Mouse (Mus musculus) G1E (cell line): ENCODE results near the gene Fam3c. TPM values are rescaled to one million over a fixed set of nuclear protein-coding genes. Genes with fewer than 3 reads are reported as not detected.

Experiments
- ATAC-seq: 2 replicates; pipeline ENCODE4 v1.8.0; 2016; ENCODE audit warnings: mild to moderate bottlenecking; ENCODE audit not compliant: insufficient number of reproducible peaks, poor library complexity, low FRiP score, severe bottlenecking; ENCODE audit errors: extremely low read depth
- DNase-seq: peaks from one replicate; pipeline ENCODE4 v3.0.0; 2012; ENCODE audit warnings: low spot score
- H3K27me3 ChIP-seq: 2 replicates; pipeline ENCODE4 v1.6.1; 2012; ENCODE audit warnings: mild to moderate bottlenecking, low read length, inconsistent platforms; ENCODE audit not compliant: insufficient read depth
- H3K36me3 ChIP-seq: replicated peaks from 2 replicates; pipeline ENCODE3; 2012; ENCODE audit warnings: mild to moderate bottlenecking, inconsistent platforms
- H3K4me1 ChIP-seq: 2 replicates; pipeline ENCODE4 v1.6.1; 2012; ENCODE audit warnings: low read depth, low read length, inconsistent platforms, mixed read lengths; ENCODE audit not compliant: insufficient read depth
- H3K4me3 ChIP-seq: 2 replicates; pipeline ENCODE4 v1.5.1; 2012; ENCODE audit warnings: low read depth, mild to moderate bottlenecking, inconsistent platforms, low read length, moderate library complexity, mixed read lengths
- H3K9me3 ChIP-seq: replicated peaks from 2 replicates; pipeline ENCODE4 v1.6.1; 2012; ENCODE audit warnings: inconsistent platforms
- CTCF ChIP-seq: IDR thresholded peaks from 2 replicates; pipeline ENCODE4 v1.5.1; 2012; ENCODE audit warnings: low read depth, low read length, inconsistent platforms, mixed read lengths
- GATA1 ChIP-seq: IDR thresholded peaks from 2 replicates; pipeline ENCODE4 v1.6.1; 2012; ENCODE audit warnings: borderline replicate concordance, low read length, inconsistent platforms, mixed read lengths
- GATA2 ChIP-seq: IDR thresholded peaks from 2 replicates; pipeline ENCODE4 v1.6.1; 2012; ENCODE audit warnings: low read depth, low read length, inconsistent platforms, borderline replicate concordance
- POLR2AphosphoS5 ChIP-seq: IDR thresholded peaks from 2 replicates; pipeline ENCODE4 v1.6.1; 2012; ENCODE audit warnings: low read depth, low read length, inconsistent platforms; ENCODE audit not compliant: insufficient replicate concordance
- TAL1 ChIP-seq: conservative IDR thresholded peaks from 2 replicates; pipeline ENCODE4 v1.6.1; 2012; ENCODE audit warnings: low read depth, low read length, inconsistent platforms, mixed read lengths
- polyA plus RNA-seq: library from polyadenylated mRNA; stranded (reverse); fragments of >175 nt; gene quantifications from 2 replicates; pipeline ENCODE4 v1.2.3, GENCODE M21; 2012
- total RNA-seq, 2 experiments: library from RNA; stranded (forward) in 1 of 2; stranded (reverse) in 1 of 2; fragments of 200-1000 nt in 1 of 2; fragments of >200 nt in 1 of 2; fragmentation: Nextera tagmentation in 1 of 2; gene quantifications; 2 replicates each; pipeline ENCODE4 v1.2.3; 2014 to 2017

Fam3c gene
- total RNA-seq (2014; fragmentation: Nextera tagmentation) (8.5 and 10.6 TPM in 2 replicates), total RNA-seq (2017) (11.3 and 20.6 TPM in 2 replicates), polyA plus RNA-seq (3.3 and 3.6 TPM in 2 replicates)

GRCm38 (mm10) chr6:22356086-22356507, at the start of gene Fam3c:
Fam3c (minus strand) TSS chr6:22356243.
- DNase-seq (peak; percentile 79), ATAC-seq (peak; percentile 78)
- H3K36me3 ChIP-seq: peaks cover 2% of the 10 kb centered on the region
- H3K4me1 ChIP-seq: peaks cover 15% of the 10 kb centered on the region
- peak; percentile 55 for TF ChIP-seq CTCF
- no peak for TF ChIP-seq GATA1
- peaks cover 2% of the 10 kb centered on the region for H3K27me3 ChIP-seq
- peaks cover 9% of the 10 kb centered on the region for H3K9me3 ChIP-seq
- peak within 1 kb of the TSS; percentile 80 for H3K4me3 ChIP-seq

- H3K36me3 ChIP-seq: no peaks in the 10 kb centered on the region
- no peak for TF ChIP-seq TAL1
- TF ChIP-seq GATA2: no peak
- TF ChIP-seq GATA1: no peak
- no peak for TF ChIP-seq POLR2AphosphoS5
- no peak overlapping the region for H3K4me3 ChIP-seq
- no peaks in the 10 kb centered on the region for H3K9me3 ChIP-seq
- no peaks in the 10 kb centered on the region for H3K27me3 ChIP-seq
- peaks cover 44% of the 10 kb centered on the region for H3K4me1 ChIP-seq
- no peak for DNase-seq
- ATAC-seq: no peak
These were observed 49.0 kb upstream of the Fam3c start for GRCm38 (mm10) chr6:22405021-22405420.

DNA sequence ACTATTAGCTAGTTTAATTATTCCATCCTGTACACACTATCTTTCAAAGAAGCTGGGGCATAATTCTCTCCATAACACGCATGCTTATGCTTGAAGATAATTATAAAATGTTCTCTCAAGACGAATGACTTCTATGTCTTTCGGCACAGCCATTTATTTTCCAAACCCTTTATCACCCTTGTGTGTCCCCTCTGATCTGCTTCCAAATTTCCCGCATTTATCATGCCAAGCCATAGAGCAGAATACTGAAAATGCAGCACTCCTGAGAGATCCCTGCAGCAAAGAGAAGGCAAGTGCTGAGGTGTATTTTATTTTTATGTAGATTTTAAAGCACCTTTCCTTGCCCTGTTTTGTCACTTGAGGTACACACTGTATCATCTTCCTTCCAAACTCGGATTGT, 47.7 kb upstream of the Fam3c start:
- Histone ChIP-seq H3K4me3 (no peak overlapping the region), H3K9me3 (no peaks in the 10 kb centered on the region), H3K27me3 (no peaks in the 10 kb centered on the region), H3K36me3 (no peaks in the 10 kb centered on the region), H3K4me1 (peaks cover 36% of the 10 kb centered on the region)
- no peak for ATAC-seq
- TF ChIP-seq CTCF: no peak
- TF ChIP-seq TAL1: no peak
- no peak for TF ChIP-seq GATA1
- TF ChIP-seq GATA2: no peak
- no peak for TF ChIP-seq POLR2AphosphoS5
- no peak for DNase-seq

- H3K27me3 ChIP-seq: no peaks in the 10 kb centered on the region
- no peaks in the 10 kb centered on the region for H3K9me3 ChIP-seq
- TF ChIP-seq CTCF (no peak), TAL1 (no peak), GATA1 (no peak), POLR2AphosphoS5 (no peak), GATA2 (no peak)
- H3K4me1 ChIP-seq: peaks cover 32% of the 10 kb centered on the region
- no peak overlapping the region for H3K4me3 ChIP-seq
- no peak for DNase-seq
- no peaks in the 10 kb centered on the region for H3K36me3 ChIP-seq
- ATAC-seq: no peak
These were observed 47.3 kb upstream of the Fam3c start for GRCm38 (mm10) chr6:22403317-22403716.

DNA sequence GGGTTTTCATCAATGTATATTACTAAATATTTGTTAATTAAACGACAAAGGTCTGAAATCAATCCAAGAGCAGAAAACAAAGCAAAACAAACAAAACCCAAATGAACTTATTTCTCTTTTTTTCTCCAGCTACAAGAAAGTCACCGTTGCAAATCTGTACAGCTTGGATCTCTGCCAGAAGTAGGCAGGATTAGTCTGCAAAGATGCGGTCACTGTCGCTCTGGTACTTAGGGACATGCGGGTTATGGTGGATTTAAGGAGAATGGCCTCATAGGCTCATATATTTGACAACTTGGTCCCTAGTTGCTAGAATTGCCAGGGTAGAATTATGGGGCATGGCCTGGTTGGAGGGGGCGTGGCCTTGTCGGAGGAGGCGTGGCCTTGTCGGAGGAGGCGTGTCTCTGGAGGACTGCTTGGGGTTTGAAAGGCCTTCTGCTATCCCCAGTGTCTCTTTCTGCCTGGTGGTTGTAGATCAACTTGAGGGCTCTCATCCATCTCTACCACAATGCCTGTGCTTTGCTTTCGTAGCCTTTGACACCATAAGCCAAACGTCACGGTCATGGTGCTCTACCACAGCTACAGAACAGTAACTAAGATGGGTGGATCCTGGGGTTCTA, 46.6 kb upstream of the Fam3c start:
- TF ChIP-seq TAL1 (no peak), GATA1 (no peak), GATA2 (no peak), CTCF (no peak), POLR2AphosphoS5 (no peak)
- ATAC-seq: peak; percentile 35; the same call in 1 of the 2 replicates
- Histone ChIP-seq H3K4me3 (no peak overlapping the region; the same call in 1 of the 2 replicates), H3K36me3 (no peaks in the 10 kb centered on the region), H3K27me3 (no peaks in the 10 kb centered on the region), H3K9me3 (no peaks in the 10 kb centered on the region), H3K4me1 (peaks cover 29% of the 10 kb centered on the region)
- DNase-seq: no peak

DNA sequence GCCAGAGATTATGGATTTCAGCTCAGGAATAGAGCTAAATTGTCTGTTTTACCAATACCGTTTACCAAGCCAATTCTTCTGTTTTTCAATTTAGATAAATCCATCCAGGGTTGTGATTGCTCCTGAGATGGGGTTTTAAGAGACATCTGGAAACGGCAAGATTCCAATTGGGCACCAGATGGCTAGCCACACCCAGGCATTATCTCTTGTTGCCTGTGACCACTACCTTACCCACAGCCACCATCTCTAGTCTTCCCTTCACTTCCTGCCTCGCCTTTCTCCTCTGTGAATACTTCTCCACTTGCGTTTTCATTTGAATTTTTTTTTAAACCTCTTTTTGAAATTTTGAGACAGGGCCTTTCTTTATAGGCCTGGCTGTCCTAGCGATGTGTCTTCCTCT, 46.0 kb upstream of the Fam3c start:
- H3K4me3 ChIP-seq: no peak overlapping the region
- H3K27me3 ChIP-seq: no peaks in the 10 kb centered on the region
- no peaks in the 10 kb centered on the region for H3K9me3 ChIP-seq
- H3K4me1 ChIP-seq: peaks cover 26% of the 10 kb centered on the region
- DNase-seq (peak; percentile 63), ATAC-seq (peak; percentile 99)
- no peaks in the 10 kb centered on the region for H3K36me3 ChIP-seq
- peak; percentile 83 for TF ChIP-seq TAL1
- no peak for TF ChIP-seq CTCF

GRCm38 (mm10) chr6:22398079-22398774, 42.2 kb upstream of the Fam3c start:
- DNase-seq (no peak), ATAC-seq (no peak)
- Histone ChIP-seq H3K4me1 (peaks cover 29% of the 10 kb centered on the region), H3K36me3 (no peaks in the 10 kb centered on the region), H3K27me3 (no peaks in the 10 kb centered on the region), H3K4me3 (no peak overlapping the region), H3K9me3 (no peaks in the 10 kb centered on the region)
- TF ChIP-seq CTCF (no peak), POLR2AphosphoS5 (no peak)
